Mouse (Mus musculus) adrenal gland (tissue): ENCODE data around the gene Zfp715.
"Not testable (repeated sequence)": the region's sequence is repeated elsewhere in the genome, so short reads cannot be mapped to it uniquely, and the experiment has no call there.

Experiments used
- intact Hi-C: fragments of 180-260 bp; cut with DNase I; formaldehyde crosslinking; loops from one replicate; pipeline ENCODE4 v1.15.1; 2025
- long read RNA-seq, 2 experiments: library from polyadenylated mRNA; unstranded; transcript quantifications; one replicate each; pipeline ENCODE4 v2.0.0; 2020; ENCODE audit warnings: borderline replicate concordance in 1 of 2; ENCODE audit not compliant: insufficient replicate concordance in 1 of 2

Gene Zfp715
- long read RNA-seq, experiment 1, full-length matches to known transcripts, result 3 of 5 reads
- long read RNA-seq, experiment 1, partial matches to known transcripts, result 0 of 5 reads
- long read RNA-seq, experiment 1, other reads (novel, unspliced or antisense), result 2 of 5 reads
- long read RNA-seq, experiment 2, full-length matches to known transcripts, result 1 of 9 reads
- long read RNA-seq, experiment 2, partial matches to known transcripts, result 0 of 9 reads
- long read RNA-seq, experiment 2, other reads (novel, unspliced or antisense), result 8 of 9 reads

DNA sequence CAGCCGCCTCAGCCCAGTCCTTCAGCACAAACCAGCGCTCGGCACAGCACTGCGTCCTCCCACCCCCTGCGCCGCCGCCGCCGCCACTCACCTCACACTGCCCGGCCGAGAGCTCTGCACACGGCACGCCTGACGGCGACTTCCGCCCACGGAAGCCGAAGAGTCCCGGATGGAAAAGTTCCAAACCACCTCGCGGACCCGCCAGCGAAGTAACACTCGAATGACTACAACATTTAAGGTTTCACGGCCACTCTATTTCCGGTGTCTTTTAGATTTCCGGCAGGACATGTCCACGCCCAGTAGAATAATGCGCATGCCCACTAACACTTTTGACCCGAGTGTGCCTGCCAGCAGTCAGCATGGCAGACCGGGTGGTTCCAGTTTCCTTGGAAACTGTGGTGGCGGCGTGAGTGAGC, at the start of gene Zfp715:
Zfp715 (minus strand) TSS at position 282 of the 416 bp plus-strand sequence.
- intact Hi-C loops, result no loop called here

DNA sequence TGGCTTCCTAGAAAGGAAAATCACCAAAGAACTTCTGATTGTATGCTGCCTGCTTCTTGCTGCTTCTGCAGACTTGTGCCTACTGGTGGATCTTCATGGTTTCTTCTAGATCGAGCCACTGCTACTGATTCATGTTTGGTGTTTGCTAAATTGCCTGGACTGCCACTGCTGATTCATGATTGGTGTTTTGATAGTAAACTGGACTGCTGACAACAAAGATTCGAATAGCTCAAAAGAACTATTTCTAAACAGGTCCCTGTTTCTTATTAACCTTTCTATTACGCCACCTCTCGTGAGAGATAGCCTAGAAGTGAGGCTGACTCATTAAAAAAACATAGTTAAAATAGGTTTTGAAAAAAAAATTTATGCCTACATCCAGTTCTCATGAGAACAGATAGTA, 48.9 kb upstream of the Zfp715 start:
- intact Hi-C loops, result no loop called here

DNA sequence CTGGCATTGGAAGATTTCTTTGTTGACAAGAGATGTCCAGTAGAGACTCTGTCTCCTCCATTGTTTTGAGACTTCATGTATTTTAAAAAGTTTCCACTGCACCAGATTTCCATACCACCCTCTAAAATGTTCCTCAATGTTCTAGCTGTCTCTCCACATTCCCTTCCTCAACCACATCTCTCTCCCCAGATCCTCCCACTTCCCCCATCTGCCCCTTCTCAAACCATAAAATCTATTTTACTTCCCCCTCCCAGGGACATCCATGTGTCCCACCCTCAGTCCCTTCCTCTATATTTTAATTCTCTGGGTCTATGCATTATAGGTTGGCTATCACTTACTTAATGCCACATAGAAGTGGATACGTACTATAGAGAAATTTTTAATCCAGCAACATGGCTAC, 48.3 kb upstream of the Zfp715 start:
- intact Hi-C loops, result no loop called here

DNA sequence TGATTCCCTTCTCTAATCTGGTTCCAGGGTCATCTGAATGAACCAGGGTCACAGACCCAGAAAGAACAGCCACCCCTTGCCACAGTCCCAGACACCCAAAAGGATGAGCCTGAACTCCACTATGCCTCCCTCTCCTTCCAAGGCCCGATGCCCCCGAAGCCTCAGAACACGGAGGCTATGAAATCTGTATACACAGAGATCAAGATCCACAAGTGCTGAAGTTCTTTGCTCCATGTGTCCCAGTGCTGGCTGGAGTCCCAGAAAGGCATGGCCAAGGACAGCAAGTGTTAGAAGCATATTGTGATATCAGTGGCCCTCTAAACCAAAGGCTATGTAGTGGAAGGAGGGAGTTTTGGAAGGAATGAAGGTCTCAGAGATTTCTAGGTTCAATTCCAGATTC, 45.5 kb upstream of the Zfp715 start:
- intact Hi-C loops, result no loop called here

DNA sequence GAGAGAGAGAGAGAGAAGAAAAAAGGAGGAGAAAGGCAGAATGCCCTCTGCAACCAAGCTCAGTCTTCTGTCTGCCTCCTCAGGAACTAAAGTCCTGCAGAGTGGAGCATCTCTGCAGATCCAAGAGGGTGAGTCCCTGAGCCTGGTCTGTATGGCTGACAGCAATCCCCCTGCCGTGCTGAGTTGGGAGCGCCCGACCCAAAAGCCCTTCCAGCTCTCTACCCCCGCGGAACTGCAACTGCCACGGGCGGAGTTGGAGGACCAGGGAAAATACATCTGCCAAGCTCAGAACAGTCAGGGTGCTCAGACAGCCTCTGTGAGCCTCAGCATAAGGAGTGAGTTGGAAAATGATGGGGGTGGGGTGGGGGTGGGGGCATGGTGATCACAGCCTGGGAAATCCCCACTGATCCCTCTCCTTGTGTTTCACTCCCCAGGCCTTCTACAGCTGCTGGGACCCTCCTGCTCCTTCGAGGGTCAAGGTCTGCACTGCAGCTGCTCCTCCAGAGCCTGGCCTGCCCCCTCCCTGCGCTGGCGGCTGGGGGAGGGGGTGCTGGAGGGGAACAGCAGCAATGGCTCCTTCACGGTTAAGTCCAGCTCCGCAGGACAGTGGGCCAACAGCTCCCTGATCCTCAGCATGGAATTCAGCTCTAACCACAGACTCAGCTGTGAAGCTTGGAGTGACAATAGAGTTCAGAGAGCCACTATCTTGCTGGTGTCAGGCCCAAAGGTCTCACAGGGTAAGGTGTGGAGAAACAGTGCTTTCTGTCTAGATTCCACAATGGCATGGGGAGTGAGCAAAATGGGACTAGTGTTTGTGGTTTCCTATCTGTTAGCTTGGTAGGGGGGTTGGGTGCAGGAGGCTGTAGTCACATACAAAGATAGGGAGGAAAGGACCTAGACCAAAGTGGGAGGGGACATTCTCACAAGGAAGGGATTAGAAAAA, 42.1 kb upstream of the Zfp715 start:
- intact Hi-C loops, result no loop called here

DNA sequence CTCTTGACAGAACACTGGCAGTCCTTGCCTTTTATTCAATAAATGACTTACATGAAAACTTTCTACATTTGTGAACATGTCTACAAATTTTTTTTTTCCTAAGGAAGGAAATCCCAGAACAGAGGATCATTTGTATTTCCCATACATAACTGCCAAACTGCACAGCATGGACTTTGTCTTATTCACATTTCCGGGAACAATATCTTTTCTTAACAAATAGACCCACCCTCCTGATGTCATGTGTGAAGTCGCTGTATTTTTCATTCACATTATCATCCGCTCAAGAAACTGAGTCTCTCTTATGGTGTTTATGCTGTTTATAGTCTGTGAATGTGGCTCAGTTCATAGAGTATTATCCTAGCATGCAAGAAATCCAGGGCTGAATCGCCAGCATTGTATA, 40.7 kb upstream of the Zfp715 start:
- intact Hi-C loops, result no loop called here

DNA sequence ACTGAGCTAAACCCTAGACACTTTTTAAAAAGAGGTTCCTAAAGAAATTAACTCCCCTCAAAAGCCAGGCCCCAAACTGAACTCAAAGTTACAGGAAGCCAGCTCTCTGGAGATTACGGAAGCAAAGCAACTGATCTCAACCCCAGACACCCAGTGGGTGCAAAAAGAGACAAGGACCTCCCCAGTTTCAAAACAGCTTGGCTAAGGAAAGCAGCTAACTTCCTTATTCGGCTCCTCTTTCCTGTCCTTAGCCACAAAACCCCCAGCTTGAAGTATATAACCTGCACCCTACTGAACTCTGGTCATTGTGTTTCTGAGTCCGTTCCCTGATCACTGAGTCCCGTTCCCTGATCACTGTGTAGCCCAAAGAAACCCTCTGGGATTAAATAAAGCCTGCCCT, 40.0 kb upstream of the Zfp715 start:
- intact Hi-C loops, result no loop called here

DNA sequence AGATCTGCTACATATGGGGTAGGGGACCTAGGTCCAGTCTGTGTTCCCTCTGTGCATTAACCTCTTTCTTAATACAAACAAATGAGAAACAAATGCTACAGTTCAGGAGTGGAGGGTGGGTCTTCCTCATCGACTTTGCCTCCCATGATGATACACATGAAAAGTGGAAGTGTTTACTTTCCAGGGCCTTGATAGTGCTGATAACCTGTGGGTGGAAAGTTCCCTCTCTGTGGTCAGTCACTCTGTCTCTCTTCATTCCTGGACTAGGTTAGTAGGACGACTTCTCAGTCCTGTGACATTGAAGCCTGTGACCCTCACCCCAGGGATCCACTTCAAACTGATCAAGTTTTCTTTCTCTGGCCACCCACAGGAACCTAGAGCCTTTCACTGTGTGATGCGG, 38.1 kb upstream of the Zfp715 start, which contains the start of gene Siglecf:
Siglecf (plus strand) TSS at position 188 of the 400 bp plus-strand sequence.
- intact Hi-C loops, result no loop called here

DNA sequence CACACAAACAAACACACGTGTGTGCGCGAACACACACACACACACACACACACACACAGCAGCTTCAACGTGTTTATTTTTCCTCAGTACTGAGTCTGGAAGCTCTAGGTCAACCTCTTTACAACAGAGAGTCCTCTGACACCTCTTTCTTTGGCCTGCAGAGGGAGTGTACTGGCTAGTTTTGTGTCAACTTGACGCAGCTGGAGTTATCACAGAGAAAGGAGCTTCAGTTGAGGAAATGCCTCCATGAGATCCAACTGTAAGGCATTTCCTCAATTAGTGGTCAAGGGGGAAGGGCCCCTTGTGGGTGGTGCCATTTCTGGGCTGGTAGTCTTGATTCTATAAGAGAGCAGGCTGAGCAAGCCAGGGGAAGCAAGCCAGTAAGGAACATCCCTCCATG, 36.5 kb upstream of the Zfp715 start:
- intact Hi-C loops, result not testable (repeated sequence)

DNA sequence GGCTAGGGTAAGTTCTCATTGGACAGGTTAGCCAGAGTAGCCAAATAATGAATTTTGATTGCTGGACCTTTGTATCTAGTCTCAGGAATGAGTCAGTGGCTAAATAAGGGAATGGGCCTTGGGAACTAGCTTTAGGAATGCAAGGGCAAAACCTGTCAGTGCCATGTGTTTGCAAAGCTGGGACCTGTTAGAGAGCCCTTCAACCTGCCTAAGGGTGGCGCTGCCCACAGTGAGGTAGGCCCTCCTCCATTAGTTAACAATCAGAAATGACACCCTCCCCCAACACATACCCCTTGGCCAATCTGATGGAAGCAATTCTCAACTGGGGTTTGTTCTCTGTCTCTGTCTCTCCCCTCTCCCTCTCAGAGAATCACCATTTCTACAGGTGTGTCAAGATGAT, 33.5 kb upstream of the Zfp715 start:
- intact Hi-C loops, result no loop called here

DNA sequence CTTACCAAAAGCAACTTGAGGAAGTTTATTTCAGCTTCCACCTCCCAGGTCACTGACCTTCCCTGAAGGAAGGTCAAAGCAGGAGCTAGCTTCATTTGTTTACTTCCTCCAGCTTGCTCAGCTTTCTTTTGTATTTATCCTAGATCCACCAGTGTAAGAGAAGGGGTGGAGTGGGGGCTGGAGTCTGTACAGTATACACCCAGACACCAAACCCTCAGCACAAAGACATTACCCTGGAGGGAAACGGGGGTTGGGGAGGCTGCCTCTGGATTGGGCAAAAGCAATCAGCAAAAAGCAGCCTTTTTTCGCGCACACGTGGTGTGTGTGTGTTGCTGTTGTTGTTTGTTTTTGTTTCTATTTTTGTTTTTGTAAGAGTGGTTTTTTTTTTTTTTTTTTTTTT, 33.1 kb upstream of the Zfp715 start:
- intact Hi-C loops, result no loop called here

DNA sequence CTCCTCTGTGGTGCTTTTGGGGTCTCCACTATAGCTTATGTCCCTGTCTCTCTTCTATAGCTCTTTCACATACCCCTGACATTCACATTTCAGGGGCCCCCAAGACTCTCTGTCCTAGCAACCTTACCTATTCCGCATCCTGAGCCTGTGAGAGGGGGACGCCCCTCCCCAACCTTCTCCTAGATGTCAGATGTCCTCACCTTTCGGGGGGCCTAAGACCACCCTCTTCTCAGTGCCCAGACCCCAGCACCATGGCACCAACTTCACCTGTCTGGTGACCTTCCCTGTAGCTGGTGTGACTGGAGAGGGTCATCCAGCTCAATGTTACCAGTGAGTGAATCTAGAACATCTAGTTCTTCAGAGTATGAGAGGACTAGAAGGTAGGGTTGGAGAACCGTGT, 31.4 kb upstream of the Zfp715 start:
- intact Hi-C loops, result no loop called here

DNA sequence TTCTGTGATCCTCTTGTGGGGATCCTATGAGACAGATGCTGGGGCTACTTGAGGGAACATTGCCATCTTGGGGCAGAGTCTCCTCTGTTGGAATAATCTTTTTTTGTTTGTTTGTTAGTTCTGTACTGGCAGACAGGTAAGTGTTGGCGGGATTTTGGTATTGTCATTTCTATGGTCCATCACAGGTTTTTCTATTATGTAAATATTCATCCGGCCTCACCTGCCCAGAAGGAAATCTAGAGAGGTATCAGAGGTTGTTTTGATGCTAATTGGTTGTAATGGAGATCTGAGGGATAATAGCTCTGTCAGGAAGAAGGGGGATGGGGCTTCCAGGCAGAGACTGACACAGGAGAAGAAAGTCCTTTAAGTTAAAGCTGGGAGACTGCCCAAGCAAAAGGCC, 30.9 kb upstream of the Zfp715 start:
- intact Hi-C loops, result no loop called here

DNA sequence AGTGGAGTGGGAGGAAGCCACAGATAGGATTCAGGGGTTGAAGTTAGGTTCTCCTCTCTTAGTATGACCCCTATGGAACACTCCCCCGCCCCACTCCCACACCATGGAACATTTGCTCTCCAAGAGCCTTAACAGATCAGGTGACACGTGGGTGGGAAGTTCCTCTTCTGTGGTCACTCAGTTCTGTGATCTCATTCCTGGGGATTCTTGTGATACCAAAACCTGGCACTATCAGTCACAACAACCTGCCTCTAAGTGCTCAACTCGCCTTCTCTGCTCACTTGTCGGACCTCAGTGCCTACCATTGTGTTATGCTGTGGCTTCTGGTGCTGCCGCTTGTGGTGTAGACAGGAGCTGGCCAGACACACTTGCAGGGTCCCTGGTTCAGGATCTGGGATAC, 30.1 kb upstream of the Zfp715 start:
- intact Hi-C loops, result no loop called here

DNA sequence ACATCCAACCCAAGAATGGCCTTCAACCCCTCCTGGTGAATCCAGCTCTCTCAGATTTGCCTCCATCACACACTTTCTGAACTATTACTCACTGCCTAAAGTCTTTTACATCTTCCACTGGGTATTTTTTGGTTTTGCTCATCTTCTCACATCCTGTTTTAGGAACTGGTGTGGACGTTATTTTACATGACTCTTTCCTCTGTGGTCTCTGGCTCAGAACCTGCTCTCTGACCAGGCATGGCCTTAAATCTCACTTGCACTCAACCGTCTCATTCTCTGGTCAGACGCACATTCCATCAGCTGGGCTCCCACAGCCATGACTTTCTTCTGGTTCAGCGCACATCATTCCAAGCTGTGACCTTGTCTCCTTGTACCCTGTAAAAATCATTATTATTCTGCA, 27.7 kb upstream of the Zfp715 start:
- intact Hi-C loops, result no loop called here

DNA sequence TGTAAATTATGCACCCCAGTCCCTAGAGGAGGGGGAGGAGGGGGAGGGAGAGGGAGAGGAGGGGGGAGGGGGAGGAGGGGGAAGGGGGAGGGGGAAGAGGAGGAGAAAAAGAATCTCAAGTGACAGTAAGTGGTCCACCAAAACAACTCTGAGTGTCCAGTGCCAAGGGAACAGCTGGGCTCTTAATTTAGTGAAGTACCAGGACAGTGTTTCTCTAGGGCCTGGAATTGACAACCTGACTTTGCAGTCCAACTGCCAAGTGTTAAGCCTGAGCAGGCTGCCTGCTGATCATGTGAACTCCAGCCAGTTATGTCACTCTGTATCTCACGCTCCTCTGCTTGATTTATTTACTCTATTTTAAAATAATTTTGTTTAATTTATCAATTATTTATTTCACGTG, 20.8 kb upstream of the Zfp715 start:
- intact Hi-C loops, result no loop called here

DNA sequence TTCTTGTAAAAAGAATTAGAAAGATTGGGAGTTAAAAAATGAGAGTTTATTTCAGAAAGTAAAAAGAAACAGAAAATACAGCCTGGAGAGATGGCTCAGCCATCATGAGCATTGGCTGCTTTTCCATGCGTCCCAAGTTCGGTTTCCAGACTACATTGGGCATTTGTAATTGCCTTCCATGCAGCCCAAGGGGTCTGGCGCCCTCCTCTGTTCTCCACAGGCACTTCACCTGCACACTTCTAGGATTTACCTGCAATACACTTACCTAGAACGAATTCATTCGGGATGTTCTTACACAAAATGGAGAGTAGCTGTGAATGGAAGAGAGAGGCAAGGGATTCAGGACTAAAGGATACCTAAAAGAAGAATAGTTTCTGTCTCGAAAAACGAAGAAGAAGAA, 20.1 kb upstream of the Zfp715 start:
- intact Hi-C loops, result no loop called here

DNA sequence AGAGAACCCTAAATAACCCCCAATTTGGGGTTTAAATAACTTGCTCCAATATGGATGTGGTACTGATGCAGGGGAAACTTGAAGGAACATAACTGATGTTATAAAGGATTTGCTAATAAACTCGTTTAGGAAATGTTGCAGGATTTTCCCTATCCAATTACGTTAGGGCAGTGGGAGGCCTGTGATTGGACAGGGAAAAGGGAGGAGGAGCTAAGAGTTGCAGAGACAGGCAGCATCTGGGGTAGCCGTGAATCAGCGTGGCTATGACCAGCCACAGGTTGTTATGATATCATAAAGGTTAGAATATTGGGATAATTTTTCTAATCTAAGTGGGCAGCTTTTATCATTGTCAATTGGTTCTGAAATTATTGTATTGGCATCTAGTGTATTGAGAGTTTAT, 15.0 kb upstream of the Zfp715 start:
- intact Hi-C loops, result no loop called here

DNA sequence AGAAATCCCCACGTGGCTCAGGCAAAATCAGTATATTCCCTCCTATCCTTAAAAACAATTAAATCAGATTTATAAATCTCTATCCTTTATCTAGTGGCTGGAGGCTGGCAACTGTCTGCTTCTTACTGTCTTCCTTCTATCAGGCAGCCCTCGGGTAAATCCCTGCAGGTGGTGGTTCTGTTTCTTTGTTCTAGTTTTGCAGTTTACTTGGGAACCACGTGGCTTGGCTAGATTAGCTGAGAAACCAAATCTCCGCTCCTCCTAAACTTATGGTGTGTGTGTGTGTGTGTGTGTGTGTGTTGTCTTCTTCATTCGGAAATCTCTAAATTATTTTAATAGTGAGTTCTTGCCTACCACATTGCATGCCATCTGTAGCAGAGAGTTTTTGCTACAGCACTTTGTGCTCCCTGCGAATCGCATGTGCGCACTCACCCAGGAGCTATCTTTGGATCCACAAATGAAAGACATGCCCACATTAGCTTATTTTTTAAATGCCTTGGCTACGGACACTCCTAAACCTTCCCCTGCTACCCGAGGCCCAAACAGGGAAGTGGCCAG, 13.2 kb upstream of the Zfp715 start:
- intact Hi-C loops, result no loop called here

DNA sequence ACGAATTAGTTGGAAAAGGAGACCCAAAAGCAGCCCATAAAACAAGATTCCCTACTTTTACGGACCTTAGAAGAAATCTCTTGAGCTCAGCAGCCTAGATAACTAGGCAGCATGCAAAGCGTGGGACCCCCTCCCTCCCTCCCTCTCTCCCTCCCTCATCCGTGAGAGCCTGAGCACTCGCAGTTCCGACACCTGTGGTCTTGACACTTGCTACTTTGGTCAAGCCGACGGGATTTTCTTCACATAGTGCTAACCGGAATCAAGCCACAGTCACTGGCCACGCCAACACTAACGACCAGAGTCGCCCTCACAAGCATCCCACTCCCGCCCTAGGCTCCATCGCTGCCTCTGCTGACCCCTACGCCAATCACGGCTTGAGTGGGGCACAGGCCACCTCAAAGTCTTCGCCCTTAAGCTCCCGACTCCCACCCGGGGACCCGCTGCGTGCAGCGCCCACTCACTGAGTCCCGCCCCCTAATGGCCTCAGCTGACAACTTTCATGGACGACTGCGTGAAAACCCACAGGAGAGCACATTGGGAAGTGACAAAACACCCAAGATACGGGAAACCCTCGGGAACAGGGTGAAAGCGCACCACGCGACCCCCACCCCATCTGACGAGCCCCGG, 595 bp downstream of the Zfp715 start:
- intact Hi-C loops, result no loop called here

DNA sequence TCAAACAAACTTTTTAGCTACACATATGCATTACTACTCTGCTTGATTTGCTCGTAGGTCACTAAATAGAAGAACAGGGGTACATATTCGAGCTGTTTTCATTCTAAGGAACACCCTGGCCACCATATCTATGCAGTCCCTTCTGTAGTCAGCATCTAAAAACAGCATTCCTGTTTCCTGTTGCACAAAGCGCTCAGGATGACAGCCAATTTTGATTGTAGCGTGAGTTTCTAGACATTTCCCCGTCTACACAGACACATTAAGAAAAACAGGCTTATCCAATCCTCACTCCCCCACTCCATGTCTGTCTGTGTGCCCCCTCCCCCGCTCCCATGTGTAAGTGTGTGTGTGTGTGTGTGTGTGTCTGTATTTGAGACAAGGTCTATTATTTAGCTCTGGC, 1.5 kb downstream of the Zfp715 start:
- intact Hi-C loops, result no loop called here

DNA sequence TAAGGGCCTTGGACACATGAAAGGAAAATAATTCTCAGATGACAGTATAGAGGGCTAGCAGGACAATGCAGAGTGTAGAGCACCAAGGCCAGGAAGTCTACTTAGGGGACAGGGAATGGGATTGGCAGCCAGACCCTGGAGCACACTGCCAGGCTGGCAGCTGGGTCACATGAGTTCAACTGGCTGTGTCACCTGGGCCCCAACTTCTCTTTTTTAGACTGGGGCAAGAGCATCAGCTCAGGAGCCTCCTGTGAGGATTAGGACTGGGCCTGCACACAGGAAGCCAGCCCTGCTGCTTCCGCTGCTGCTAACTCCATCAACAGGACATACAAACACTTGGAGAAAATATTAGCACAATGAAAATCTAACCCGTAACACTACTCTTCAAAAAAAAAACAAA, 4.0 kb downstream of the Zfp715 start:
- intact Hi-C loops, result loop anchor here (10.0 kb wide), 1 partner anchor 136 kb away; the partner anchor contains the start of genes Cldnd2, Etfb and Gm45233
